Mouse (Mus musculus) WW6 (cell line): ENCODE results near the gene Grn.

Experiments used
- DNase-seq: peaks from one replicate; pipeline ENCODE4 v3.0.0-alpha.2; 2013; ENCODE audit warnings: low read depth, low spot score

Gene Grn

DNA sequence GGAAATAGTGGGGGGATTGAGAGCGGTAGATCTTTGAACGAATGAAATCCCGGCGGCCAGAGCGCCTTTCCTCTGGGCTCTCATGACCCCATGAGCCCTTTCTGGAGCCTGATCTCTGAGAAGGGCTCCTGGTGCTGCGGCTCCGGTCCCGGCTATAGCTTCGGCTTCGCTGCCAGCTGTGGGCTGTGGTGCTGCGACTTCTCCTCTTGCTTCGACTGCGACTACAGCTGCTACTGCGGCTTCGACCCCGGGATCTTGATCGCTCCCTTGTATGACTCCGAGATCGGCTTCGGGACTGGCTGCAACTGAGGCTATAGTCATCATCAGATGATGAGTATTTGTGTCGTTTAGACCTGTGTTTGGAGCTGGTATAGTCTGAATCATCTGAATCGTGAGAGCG, 49.5 kb downstream of the Grn start:
- no peak for DNase-seq

DNA sequence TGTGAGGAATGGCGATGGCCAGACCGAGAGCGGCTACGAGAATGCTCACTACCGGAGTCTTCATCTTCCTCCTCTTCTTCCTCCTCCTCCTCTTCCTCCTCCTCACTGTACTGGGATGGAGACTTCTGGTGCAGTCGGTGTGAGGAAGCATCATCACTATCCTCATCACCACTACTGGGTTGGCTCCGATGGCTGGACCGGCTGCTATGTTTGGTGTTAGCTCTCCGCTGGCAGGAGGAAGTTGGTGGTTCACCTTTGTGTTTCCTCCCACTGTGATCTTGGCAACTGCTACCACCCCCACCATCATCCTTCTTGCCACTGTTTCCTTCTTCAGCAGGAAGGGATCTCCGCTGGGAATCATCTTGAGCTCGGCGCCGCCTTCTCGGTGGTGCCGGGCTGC, 50.0 kb downstream of the Grn start:
- DNase-seq = no peak

DNA sequence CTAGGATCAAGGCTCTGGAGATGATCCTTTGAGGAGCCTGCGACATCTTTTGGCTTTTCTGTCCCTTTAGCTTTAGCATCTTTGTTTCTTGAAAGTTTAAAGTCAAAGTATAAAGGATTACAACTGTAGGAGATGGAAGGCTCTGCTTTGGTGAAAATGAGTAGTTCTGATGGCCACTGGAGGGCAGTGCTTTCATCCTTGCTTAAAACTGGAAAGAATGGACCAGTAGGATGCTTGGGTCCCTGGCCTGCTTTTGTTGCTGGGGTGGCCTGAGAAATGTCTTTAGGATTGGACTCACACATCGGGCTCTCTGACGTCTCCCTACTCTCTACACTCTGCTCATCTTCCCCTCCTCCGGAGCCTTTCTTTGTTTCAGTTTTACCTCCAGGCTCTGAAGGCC, 50.8 kb downstream of the Grn start:
- no peak for DNase-seq

GRCm38 (mm10) chr11:102481779-102482178, 51.7 kb downstream of the Grn start:
- no peak for DNase-seq
